Mouse (Mus musculus): Measurements from ENCODE around the gene Pomp. TPM values are rescaled to one million over a fixed set of nuclear protein-coding genes. Genes with fewer than 3 reads are reported as not detected.
A peak's percentile ranks its signal among the peaks of the same experiment; 100 is the strongest.

Gene Pomp
- polyA plus RNA-seq, 1 experiment from 2014 or later: 461 TPM

- no peaks in the 10 kb centered on the region for H3K27me3 ChIP-seq
- no peaks in the 10 kb centered on the region for H3K9me3 ChIP-seq
- no peaks in the 10 kb centered on the region for H3K36me3 ChIP-seq
- no peak overlapping the region for H3K4me2 ChIP-seq
- H3K4me1 ChIP-seq (replicated peaks): peaks cover 5% of the 10 kb centered on the region; the same call in 1 of the 2 replicates
- H3K27ac ChIP-seq (replicated peaks): no peak overlapping the region
- H3K4me3 ChIP-seq: no peak overlapping the region
- WGBS: 43% methylated on average over 5 of the region's 5 CpGs
- no peak for ATAC-seq (ENCODE audit: low FRiP score, low read depth)
- H3K9ac ChIP-seq: no peak overlapping the region
These were observed 33.7 kb upstream of the Pomp start for GRCm38 (mm10) chr5:147826546-147826945.

- Histone ChIP-seq H3K27me3 (no peaks in the 10 kb centered on the region), H3K27ac (replicated peaks) (no peak overlapping the region), H3K9me3 (no peaks in the 10 kb centered on the region), H3K9ac (no peak overlapping the region), H3K4me1 (replicated peaks) (peaks cover 5% of the 10 kb centered on the region; the same call in 1 of the 2 replicates), H3K4me2 (no peak overlapping the region), H3K36me3 (no peaks in the 10 kb centered on the region), H3K4me3 (no peak overlapping the region)
- WGBS: 65% methylated on average over 8 of the region's 8 CpGs
- ATAC-seq (ENCODE audit: low FRiP score, low read depth): no peak
These were observed 31.4 kb upstream of the Pomp start for GRCm38 (mm10) chr5:147828846-147829245.

- WGBS: 43% methylated on average over 14 of the region's 14 CpGs
- Histone ChIP-seq H3K27me3 (peaks cover 3% of the 10 kb centered on the region; the same call in 1 of the 2 replicates), H3K9me3 (no peaks in the 10 kb centered on the region), H3K4me2 (0 out of 2 replicates have a peak overlapping the region, but pooled peaks have one; percentile 23), H3K36me3 (no peaks in the 10 kb centered on the region), H3K9ac (no peak overlapping the region), H3K27ac (replicated peaks) (no peak overlapping the region), H3K4me3 (no peak overlapping the region), H3K4me1 (replicated peaks) (peaks cover 4% of the 10 kb centered on the region)
- no peak for ATAC-seq (ENCODE audit: low FRiP score, low read depth)
These were observed 27.4 kb upstream of the Pomp start for GRCm38 (mm10) chr5:147832842-147833241.

GRCm38 (mm10) chr5:147834841-147835500 is 25.3 kb upstream of the Pomp start:
- 14% methylated on average over 17 of the region's 17 CpGs for WGBS
- H3K27ac ChIP-seq (replicated peaks): no peak overlapping the region
- peak overlapping the region; percentile 11; the same call in 1 of the 2 replicates for H3K4me2 ChIP-seq
- H3K9ac ChIP-seq: no peak overlapping the region
- ATAC-seq (ENCODE audit: low FRiP score, low read depth): no peak
- no peaks in the 10 kb centered on the region for H3K36me3 ChIP-seq
- H3K4me1 ChIP-seq (replicated peaks): peaks cover 4% of the 10 kb centered on the region
- H3K4me3 ChIP-seq: no peak overlapping the region
- no peaks in the 10 kb centered on the region for H3K9me3 ChIP-seq
- H3K27me3 ChIP-seq: peaks cover 3% of the 10 kb centered on the region; the same call in 1 of the 2 replicates

- H3K27me3 ChIP-seq: peaks cover 2% of the 10 kb centered on the region; the same call in 1 of the 2 replicates
- H3K4me3 ChIP-seq: no peak overlapping the region
- H3K9me3 ChIP-seq: no peaks in the 10 kb centered on the region
- H3K36me3 ChIP-seq: no peaks in the 10 kb centered on the region
- H3K9ac ChIP-seq: no peak overlapping the region
- ATAC-seq (ENCODE audit: low FRiP score, low read depth): no peak
- H3K4me1 ChIP-seq (replicated peaks): peaks cover 4% of the 10 kb centered on the region
- H3K4me2 ChIP-seq: no peak overlapping the region
- WGBS: 87% methylated on average over 12 of the region's 12 CpGs
- no peak overlapping the region for H3K27ac ChIP-seq (replicated peaks)
These were observed 20.8 kb upstream of the Pomp start for GRCm38 (mm10) chr5:147839418-147839817.

GRCm38 (mm10) chr5:147843340-147843739 is 16.9 kb upstream of the Pomp start:
- ATAC-seq (ENCODE audit: low FRiP score, low read depth): no peak
- 49% methylated on average over 7 of the region's 7 CpGs for WGBS
- H3K4me1 ChIP-seq (replicated peaks): no peaks in the 10 kb centered on the region
- no peak overlapping the region for H3K9ac ChIP-seq
- no peak overlapping the region for H3K27ac ChIP-seq (replicated peaks)
- no peak overlapping the region for H3K4me3 ChIP-seq
- H3K36me3 ChIP-seq: no peaks in the 10 kb centered on the region
- no peaks in the 10 kb centered on the region for H3K27me3 ChIP-seq
- H3K4me2 ChIP-seq: no peak overlapping the region
- H3K9me3 ChIP-seq: no peaks in the 10 kb centered on the region

DNA sequence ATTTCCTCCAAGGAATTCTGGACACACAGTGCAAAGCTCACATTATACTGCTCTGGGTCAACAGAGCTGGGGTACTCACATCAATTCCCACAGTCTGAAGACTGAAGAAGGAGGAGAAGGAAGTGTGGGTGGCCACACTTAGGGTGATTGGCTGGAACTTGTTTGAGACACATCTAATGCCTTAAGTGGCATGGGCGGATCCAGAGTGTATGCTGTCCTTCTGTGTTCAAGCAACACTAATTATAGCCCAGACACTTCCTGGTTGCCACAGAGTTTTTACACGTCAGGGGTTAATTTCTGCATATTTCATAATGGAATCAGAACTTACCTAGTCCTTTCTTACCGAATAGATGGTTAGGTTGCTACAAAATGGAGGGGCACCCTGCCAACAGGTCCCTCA is 14.9 kb upstream of the Pomp start:
- H3K9me3 ChIP-seq: no peaks in the 10 kb centered on the region

DNA sequence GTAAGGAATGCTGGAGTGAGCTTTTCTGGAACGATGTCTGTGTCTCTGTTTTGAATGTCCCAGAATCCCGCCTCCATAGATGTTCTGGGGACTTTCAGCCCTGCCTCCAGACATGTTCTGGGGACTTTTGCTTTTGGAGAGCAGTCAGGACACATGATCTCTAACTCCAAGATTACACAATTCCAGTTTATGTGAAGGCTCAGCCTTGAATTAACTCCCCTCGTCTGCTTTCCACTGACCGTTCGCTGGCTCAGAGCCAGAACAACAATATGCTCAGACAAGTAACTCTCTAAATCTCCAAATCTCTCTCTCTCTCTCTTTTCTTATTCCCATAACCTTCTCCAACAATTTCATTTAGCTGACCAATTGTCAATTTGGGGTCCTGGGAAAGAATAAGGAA is 12.9 kb upstream of the Pomp start:
- Histone ChIP-seq H3K4me2 (no peak overlapping the region), H3K36me3 (no peaks in the 10 kb centered on the region), H3K4me3 (no peak overlapping the region), H3K4me1 (replicated peaks) (no peaks in the 10 kb centered on the region), H3K9me3 (no peaks in the 10 kb centered on the region), H3K27me3 (no peaks in the 10 kb centered on the region), H3K9ac (no peak overlapping the region), H3K27ac (replicated peaks) (no peak overlapping the region)
- 66% methylated on average over 5 of the region's 5 CpGs for WGBS
- ATAC-seq (ENCODE audit: low FRiP score, low read depth): no peak

More for the DNA sequence above, 14.9 kb upstream of the Pomp start:
- H3K36me3 ChIP-seq: no peaks in the 10 kb centered on the region
- H3K9ac ChIP-seq: no peak overlapping the region
- no peak overlapping the region for H3K4me2 ChIP-seq
- no peaks in the 10 kb centered on the region for H3K27me3 ChIP-seq
- no peaks in the 10 kb centered on the region for H3K4me1 ChIP-seq (replicated peaks)
- no peak overlapping the region for H3K27ac ChIP-seq (replicated peaks)
- ATAC-seq (ENCODE audit: low FRiP score, low read depth): no peak
- 85% methylated on average over 3 of the region's 3 CpGs for WGBS
- no peak overlapping the region for H3K4me3 ChIP-seq

GRCm38 (mm10) chr5:147848164-147848863 is 11.9 kb upstream of the Pomp start:
- Histone ChIP-seq H3K27ac (replicated peaks) (no peak overlapping the region), H3K36me3 (no peaks in the 10 kb centered on the region), H3K4me2 (peak overlapping the region; percentile 28), H3K9ac (no peak overlapping the region), H3K27me3 (no peaks in the 10 kb centered on the region), H3K4me1 (replicated peaks) (no peaks in the 10 kb centered on the region), H3K4me3 (no peak overlapping the region), H3K9me3 (no peaks in the 10 kb centered on the region)
- WGBS: 22% methylated on average over 16 of the region's 16 CpGs
- ATAC-seq (ENCODE audit: low FRiP score, low read depth): peak; percentile 42; the same call in 1 of the 2 replicates

DNA sequence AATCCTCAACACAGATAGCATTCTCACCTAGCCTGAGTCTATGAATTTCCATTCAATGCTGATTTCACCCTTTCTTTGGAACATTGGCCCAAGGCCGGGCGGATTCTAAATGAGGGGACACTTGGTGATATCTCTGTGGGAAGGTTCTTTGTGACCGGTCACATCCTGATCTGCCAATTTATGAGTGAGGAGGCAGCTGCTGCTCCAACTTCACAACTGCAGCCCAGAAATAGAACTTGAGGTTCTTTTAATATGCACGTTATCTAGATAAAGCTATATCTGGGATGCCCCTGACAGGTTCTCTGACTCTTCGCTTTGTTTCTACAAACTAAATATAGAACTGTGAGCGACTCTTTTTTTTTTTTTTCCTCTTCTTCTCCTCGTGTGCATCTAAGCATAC is 10.1 kb upstream of the Pomp start:
- WGBS: 77% methylated on average over 7 of the region's 7 CpGs
- ATAC-seq (ENCODE audit: low FRiP score, low read depth): no peak
- no peak overlapping the region for H3K4me2 ChIP-seq

GRCm38 (mm10) chr5:147860076-147860448 is 199 bp upstream of the Pomp start:
- Histone ChIP-seq H3K9me3 (no peaks in the 10 kb centered on the region), H3K36me3 (peaks cover 15% of the 10 kb centered on the region), H3K4me2 (peak overlapping the region; percentile 92), H3K4me1 (replicated peaks) (peaks cover 25% of the 10 kb centered on the region), H3K27me3 (no peaks in the 10 kb centered on the region), H3K27ac (replicated peaks) (peak overlapping the region; percentile 80), H3K4me3 (peak overlapping the region; percentile 85), H3K9ac (peak overlapping the region; percentile 87)
- no peak for ATAC-seq (ENCODE audit: low FRiP score, low read depth)
- WGBS: 1% methylated on average over 18 of the region's 18 CpGs

More for the DNA sequence above, 10.1 kb upstream of the Pomp start:
- Histone ChIP-seq H3K9ac (no peak overlapping the region), H3K4me3 (no peak overlapping the region), H3K4me1 (replicated peaks) (no peaks in the 10 kb centered on the region), H3K27ac (replicated peaks) (no peak overlapping the region), H3K9me3 (no peaks in the 10 kb centered on the region), H3K27me3 (no peaks in the 10 kb centered on the region), H3K36me3 (no peaks in the 10 kb centered on the region)

DNA sequence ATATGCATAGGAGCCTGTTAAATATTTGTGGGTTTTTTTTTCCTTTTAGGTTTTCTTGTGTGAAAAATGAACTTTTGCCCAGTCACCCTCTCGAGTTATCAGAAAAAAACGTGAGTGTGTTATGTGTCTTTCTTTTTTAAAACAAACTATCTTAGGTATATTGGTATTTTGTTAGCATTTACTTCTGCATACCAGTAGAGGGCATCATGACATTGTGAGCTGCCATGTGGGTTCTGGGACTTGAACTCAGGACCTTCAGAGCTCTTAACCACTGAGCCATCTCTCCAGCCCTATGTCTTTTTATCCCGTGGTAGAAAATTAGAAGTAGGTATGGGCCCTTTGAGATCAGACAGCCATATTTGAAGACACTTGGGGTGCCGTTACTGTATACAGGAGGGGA is 8.4 kb downstream of the Pomp start:
- H3K9me3 ChIP-seq: no peaks in the 10 kb centered on the region
- no peaks in the 10 kb centered on the region for H3K27me3 ChIP-seq
- no peak overlapping the region for H3K4me3 ChIP-seq
- ATAC-seq (ENCODE audit: low FRiP score, low read depth): no peak
- WGBS: 97% methylated on average over 4 of the region's 4 CpGs
- H3K36me3 ChIP-seq: peaks cover 68% of the 10 kb centered on the region
- no peaks in the 10 kb centered on the region for H3K4me1 ChIP-seq (replicated peaks)
- no peak overlapping the region for H3K9ac ChIP-seq
- H3K27ac ChIP-seq (replicated peaks): no peak overlapping the region
- no peak overlapping the region for H3K4me2 ChIP-seq
